Mouse (Mus musculus): Measurements from ENCODE around the gene Ost4.

Gene Ost4

DNA sequence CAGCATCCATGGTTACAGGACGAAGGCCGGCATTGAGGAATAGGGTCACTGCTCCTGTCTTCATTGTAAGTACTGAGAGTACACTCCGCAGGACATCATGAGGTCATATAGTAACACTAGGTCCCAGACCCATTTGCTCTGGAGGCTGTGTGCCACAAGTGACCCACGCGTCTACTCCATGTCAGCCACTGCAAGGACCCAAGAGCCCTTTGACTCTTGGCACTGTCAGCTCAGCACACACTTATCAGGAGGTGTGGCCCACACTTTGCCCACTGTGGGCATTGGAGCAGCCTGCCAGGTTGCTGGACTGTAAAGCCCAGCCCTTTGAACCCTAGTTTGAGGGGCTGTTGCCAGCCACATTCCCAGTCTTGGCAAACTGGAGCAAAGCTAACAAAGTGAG lies 17.6 kb upstream of the Ost4 start:
- ATAC-seq (ENCODE audit: insufficient number of reproducible peaks, low FRiP score, low TSS enrichment), result no peak

GRCm38 (mm10) chr5:30924614-30925013 lies 17.0 kb upstream of the Ost4 start:
- ATAC-seq (ENCODE audit: insufficient number of reproducible peaks, low FRiP score, low TSS enrichment), result no peak

DNA sequence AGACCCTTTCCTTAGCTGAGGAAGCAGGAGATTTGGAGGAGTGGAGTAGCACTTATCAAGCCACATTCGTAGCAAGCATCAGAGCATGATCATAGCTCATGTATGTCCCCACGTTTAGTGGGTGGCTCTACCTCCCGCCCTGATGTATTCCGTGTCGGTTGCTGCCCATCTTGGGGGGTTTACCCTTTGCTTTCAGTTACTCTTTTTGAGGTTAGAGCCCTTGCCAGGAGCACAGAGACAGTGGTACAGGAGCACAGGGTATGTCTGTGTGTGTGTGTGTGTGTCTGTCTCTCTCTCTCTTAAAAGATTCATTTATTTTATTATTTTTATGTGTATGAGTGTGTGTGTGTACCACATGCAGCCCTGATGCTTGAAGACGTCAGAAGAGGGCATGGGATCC lies 15.5 kb upstream of the Ost4 start:
- ATAC-seq (ENCODE audit: insufficient number of reproducible peaks, low FRiP score, low TSS enrichment), result no peak

GRCm38 (mm10) chr5:30922581-30923041 lies 15.0 kb upstream of the Ost4 start:
- no peak for ATAC-seq (ENCODE audit: insufficient number of reproducible peaks, low FRiP score, low TSS enrichment)

DNA sequence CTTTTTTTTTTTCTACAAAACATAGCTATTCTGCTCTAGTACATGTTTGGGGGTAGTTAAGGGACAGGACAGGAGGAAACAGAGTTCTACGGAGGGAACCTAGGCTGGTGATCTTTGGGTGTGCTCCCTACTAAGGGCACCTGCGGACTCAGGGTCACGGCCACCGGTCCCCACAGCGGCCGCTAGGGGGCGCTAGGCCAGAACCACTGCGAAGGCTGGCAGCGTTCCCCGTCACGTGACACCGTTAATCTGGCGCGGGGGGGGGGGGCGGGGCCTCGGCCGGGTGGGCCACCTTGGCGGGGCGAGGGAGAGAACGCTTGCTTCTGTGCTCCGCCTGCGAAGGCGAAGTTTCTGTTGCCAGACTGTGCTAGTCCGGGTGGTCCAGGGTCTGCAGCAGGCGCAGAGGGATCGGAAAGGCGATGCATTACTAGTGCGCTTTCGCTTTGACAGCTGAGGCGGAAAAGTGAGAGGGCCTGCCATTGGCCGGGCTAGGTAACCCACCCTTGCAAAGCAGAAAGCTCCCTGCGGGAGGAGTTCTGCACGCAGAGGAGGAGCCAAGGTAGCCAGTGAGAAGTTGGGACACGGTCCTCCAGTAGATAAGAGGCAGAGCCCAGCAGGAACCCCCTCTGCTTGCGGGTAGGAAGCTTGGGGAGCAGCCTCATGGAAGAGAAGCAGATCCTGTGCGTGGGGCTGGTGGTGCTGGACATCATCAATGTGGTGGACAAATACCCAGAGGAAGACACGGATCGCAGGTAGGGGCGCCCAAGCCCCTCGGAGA lies 13.9 kb upstream of the Ost4 start, which contains the start of gene Khk:
TSS of gene Khk (plus strand) at position 176 of the 778 bp plus-strand sequence.
- peak; percentile 74 for ATAC-seq (ENCODE audit: insufficient number of reproducible peaks, low FRiP score, low TSS enrichment)

- ATAC-seq (ENCODE audit: insufficient number of reproducible peaks, low FRiP score, low TSS enrichment), result no peak; the same call in 1 of the 2 replicates
Measured at GRCm38 (mm10) chr5:30920621-30921020, 13.0 kb upstream of the Ost4 start.

GRCm38 (mm10) chr5:30919831-30920614 lies 12.4 kb upstream of the Ost4 start:
- no peak for ATAC-seq (ENCODE audit: insufficient number of reproducible peaks, low FRiP score, low TSS enrichment)

GRCm38 (mm10) chr5:30918691-30919090 lies 11.1 kb upstream of the Ost4 start:
- no peak for ATAC-seq (ENCODE audit: insufficient number of reproducible peaks, low FRiP score, low TSS enrichment)

GRCm38 (mm10) chr5:30917891-30918670 lies 10.5 kb upstream of the Ost4 start:
- no peak for ATAC-seq (ENCODE audit: insufficient number of reproducible peaks, low FRiP score, low TSS enrichment)

GRCm38 (mm10) chr5:30917348-30917747 lies 9.8 kb upstream of the Ost4 start:
- no peak for ATAC-seq (ENCODE audit: insufficient number of reproducible peaks, low FRiP score, low TSS enrichment)

DNA sequence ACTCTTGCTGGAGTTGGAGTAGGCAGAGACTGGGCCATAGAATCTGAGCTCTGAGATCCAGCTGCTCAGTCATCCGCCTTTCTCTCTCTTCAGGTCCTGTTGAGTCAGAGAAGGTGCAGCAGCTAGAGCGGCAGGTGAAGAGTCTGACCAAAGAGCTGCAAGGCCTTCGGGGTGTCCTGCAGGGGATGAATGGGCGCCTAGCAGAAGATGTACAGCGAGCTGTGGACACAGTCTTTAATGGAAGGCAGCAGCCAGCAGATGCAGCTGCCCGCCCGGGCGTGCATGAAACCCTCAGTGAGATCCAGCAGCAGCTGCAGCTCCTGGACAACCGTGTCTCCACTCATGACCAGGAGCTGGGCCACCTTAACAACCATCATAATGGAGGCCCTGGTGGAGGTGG lies 9.3 kb upstream of the Ost4 start:
- no peak for ATAC-seq (ENCODE audit: insufficient number of reproducible peaks, low FRiP score, low TSS enrichment)

- ATAC-seq (ENCODE audit: insufficient number of reproducible peaks, low FRiP score, low TSS enrichment), result peak; percentile 88
Measured at GRCm38 (mm10) chr5:30915974-30916433, 8.4 kb upstream of the Ost4 start.

GRCm38 (mm10) chr5:30915456-30915855 lies 7.9 kb upstream of the Ost4 start:
- no peak for ATAC-seq (ENCODE audit: insufficient number of reproducible peaks, low FRiP score, low TSS enrichment)

- ATAC-seq (ENCODE audit: insufficient number of reproducible peaks, low FRiP score, low TSS enrichment), result no peak
Measured at GRCm38 (mm10) chr5:30914849-30915248, 7.3 kb upstream of the Ost4 start.

DNA sequence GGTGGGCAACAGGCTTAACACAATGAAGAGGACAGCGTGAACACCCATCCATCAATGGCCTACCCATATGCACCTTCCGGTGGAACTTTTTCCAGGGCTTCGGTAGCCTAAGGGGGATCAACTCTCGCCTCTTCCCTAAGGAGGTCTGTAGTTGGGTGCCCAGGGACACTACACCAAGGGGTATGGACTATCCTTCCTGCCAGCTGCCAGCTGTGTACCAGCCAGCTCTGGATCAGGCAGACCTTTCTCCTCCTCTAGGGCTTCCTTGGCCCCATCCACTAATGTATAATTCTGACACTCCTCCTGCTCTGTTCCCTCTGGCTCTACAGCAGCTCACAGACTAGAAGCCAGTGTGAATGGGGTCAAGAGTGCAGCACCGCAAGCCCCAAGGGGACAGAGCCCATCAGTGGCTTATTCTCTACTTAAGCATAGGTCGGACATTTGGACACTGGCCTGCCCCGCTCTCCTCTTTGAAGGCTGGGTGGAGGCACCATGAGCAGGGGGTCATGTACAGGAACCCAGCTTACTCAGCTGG lies 6.6 kb upstream of the Ost4 start:
- ATAC-seq (ENCODE audit: insufficient number of reproducible peaks, low FRiP score, low TSS enrichment), result no peak

GRCm38 (mm10) chr5:30913060-30913841 lies 5.7 kb upstream of the Ost4 start, which contains the start of gene Emilin1:
Emilin1 (plus strand) TSS chr5:30913402.
- no peak for ATAC-seq (ENCODE audit: insufficient number of reproducible peaks, low FRiP score, low TSS enrichment)

DNA sequence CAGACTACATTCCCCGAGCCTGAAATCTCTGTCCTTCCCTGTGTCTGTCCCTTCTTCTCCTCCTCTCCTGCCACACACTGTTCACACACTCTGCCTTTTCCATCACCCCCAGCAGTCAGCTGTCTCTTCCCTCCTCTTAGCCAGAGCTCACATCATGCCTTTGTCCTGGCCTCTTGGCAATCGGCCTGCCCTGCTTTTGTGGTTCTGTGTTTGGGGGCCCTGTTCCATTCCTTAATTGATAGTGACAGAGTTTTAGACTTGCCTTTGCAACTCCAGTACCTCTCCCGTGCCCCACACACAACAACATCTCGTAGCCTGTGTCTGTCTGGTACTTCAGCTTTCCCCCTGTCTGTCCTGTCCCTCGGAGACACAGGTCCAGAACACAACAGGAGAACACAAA lies 4.6 kb upstream of the Ost4 start:
- ATAC-seq (ENCODE audit: insufficient number of reproducible peaks, low FRiP score, low TSS enrichment), result no peak

GRCm38 (mm10) chr5:30910481-30910880 lies 2.9 kb upstream of the Ost4 start:
- ATAC-seq (ENCODE audit: insufficient number of reproducible peaks, low FRiP score, low TSS enrichment), result no peak

- no peak for ATAC-seq (ENCODE audit: insufficient number of reproducible peaks, low FRiP score, low TSS enrichment)
Measured at GRCm38 (mm10) chr5:30909863-30910262, 2.3 kb upstream of the Ost4 start.

GRCm38 (mm10) chr5:30909300-30909659 lies 1.7 kb upstream of the Ost4 start:
- no peak for ATAC-seq (ENCODE audit: insufficient number of reproducible peaks, low FRiP score, low TSS enrichment)

Measured in cerebellum, adult (tissue).